Mouse (Mus musculus): Measurements from ENCODE around the gene Abhd17c. TPM values are rescaled to one million over a fixed set of nuclear protein-coding genes. Genes with fewer than 3 reads are reported as not detected.

Gene Abhd17c
- total and polyA plus RNA-seq, 3 experiments, result 35.3 to 44.0 (median 40.4) TPM

- Histone ChIP-seq H3K4me1 (ENCODE audit: control insufficient read depth in 1 of 2, insufficient read depth in 2 of 2) (peaks cover 5 to 52% of the 10 kb centered on the region in 2 experiments), H3K9ac (ENCODE audit: insufficient read depth, low read depth) (no peak overlapping the region), H3K4me3 (replicated peaks in 1 of 3; ENCODE audit: low read depth in 2 of 3, low read length in 2 of 3, poor library complexity in 1 of 3) (no peak overlapping the region), H3K4me2 (ENCODE audit: insufficient read depth, low read depth, poor library complexity, severe bottlenecking) (no peak overlapping the region), H3K79me2 (replicated peaks; ENCODE audit: control insufficient read depth, extremely low read depth, insufficient read depth, poor library complexity, severe bottlenecking) (peaks cover 41% of the 10 kb centered on the region), H3K27ac (ENCODE audit: insufficient read depth, low read depth) (no peak overlapping the region), H3K9me3 (replicated peaks; ENCODE audit: low read length) (no peaks in the 10 kb centered on the region), H3K36me3 (replicated peaks in 1 of 2; ENCODE audit: control insufficient read depth in 1 of 2, insufficient read depth in 1 of 2, low read length in 1 of 2) (peaks cover 0 to 53% of the 10 kb centered on the region in 2 experiments), H3K27me3 (replicated peaks) (no peaks in the 10 kb centered on the region)
- no peak for DNase-seq (ENCODE audit: extremely low read depth)
- in situ Hi-C loops (cut with MboI; ENCODE audit: low pct_ligation_motif_present, low pct_unique_long_range_greater_than_20kb, low sequenced_read_pairs), result no loop called here
- dilution Hi-C loops (cut with MboI; ENCODE audit: extremely low pct_ligation_motif_present, extremely low pct_unique_long_range_greater_than_20kb, low sequenced_read_pairs), result no loop called here
- no peak for TF ChIP-seq HCFC1 (IDR thresholded peaks at IDR 0.05; ENCODE audit: low read depth, low read length)
- TF ChIP-seq SMC3 (IDR thresholded peaks at IDR 0.05; ENCODE audit: low read depth, low read length), result no peak
- TF ChIP-seq USF2 (conservative IDR thresholded peaks at IDR 0.05; ENCODE audit: low read depth, low read length), result no peak
- TF ChIP-seq POLR2AphosphoS2 (IDR thresholded peaks at IDR 0.05; ENCODE audit: low read depth, low read length), result no peak
- no peak for TF ChIP-seq GABPA (IDR thresholded peaks at IDR 0.05; ENCODE audit: insufficient replicate concordance, low read depth, low read length)
These were observed 19.0 kb downstream of the Abhd17c start for GRCm38 (mm10) chr7:84132704-84133103.

GRCm38 (mm10) chr7:84131736-84132135 is 20.0 kb downstream of the Abhd17c start:
- Histone ChIP-seq H3K9me3 (replicated peaks; ENCODE audit: low read length) (no peaks in the 10 kb centered on the region), H3K4me3 (replicated peaks in 1 of 3; ENCODE audit: low read depth in 2 of 3, low read length in 2 of 3, poor library complexity in 1 of 3) (no peak overlapping the region), H3K79me2 (replicated peaks; ENCODE audit: control insufficient read depth, extremely low read depth, insufficient read depth, poor library complexity, severe bottlenecking) (peaks cover 40% of the 10 kb centered on the region), H3K9ac (ENCODE audit: insufficient read depth, low read depth) (no peak overlapping the region), H3K36me3 (replicated peaks in 1 of 2; ENCODE audit: control insufficient read depth in 1 of 2, insufficient read depth in 1 of 2, low read length in 1 of 2) (peaks cover 0 to 57% of the 10 kb centered on the region in 2 experiments), H3K27me3 (replicated peaks) (no peaks in the 10 kb centered on the region), H3K4me2 (ENCODE audit: insufficient read depth, low read depth, poor library complexity, severe bottlenecking) (no peak overlapping the region), H3K27ac (ENCODE audit: insufficient read depth, low read depth) (no peak overlapping the region), H3K4me1 (ENCODE audit: control insufficient read depth in 1 of 2, insufficient read depth in 2 of 2) (peaks cover 2 to 50% of the 10 kb centered on the region in 2 experiments)
- no peak for TF ChIP-seq ZNF384 (IDR thresholded peaks at IDR 0.05; ENCODE audit: low read depth, low read length)
- TF ChIP-seq POLR2A (IDR thresholded peaks at IDR 0.05; ENCODE audit: low read depth, low read length), result no peak
- no peak for TF ChIP-seq TCF12 (IDR thresholded peaks at IDR 0.05; ENCODE audit: low read depth, low read length)
- TF ChIP-seq NRF1 (IDR thresholded peaks at IDR 0.05; ENCODE audit: low read depth, low read length), result no peak
- no peak for TF ChIP-seq POLR2AphosphoS2 (IDR thresholded peaks at IDR 0.05; ENCODE audit: low read depth, low read length)
- no peak for TF ChIP-seq ZMIZ1 (IDR thresholded peaks at IDR 0.05; ENCODE audit: low read depth, low read length)
- TF ChIP-seq TBP (conservative IDR thresholded peaks at IDR 0.05; ENCODE audit: low read depth, low read length), result no peak
- TF ChIP-seq CHD2 (IDR thresholded peaks at IDR 0.05; ENCODE audit: low read length), result no peak
- TF ChIP-seq UBTF (IDR thresholded peaks at IDR 0.05; ENCODE audit: low read depth, low read length), result no peak
- TF ChIP-seq KAT2A (IDR thresholded peaks at IDR 0.05; ENCODE audit: insufficient replicate concordance, low read length), result no peak
- no peak for TF ChIP-seq USF1 (IDR thresholded peaks at IDR 0.05; ENCODE audit: low read depth, low read length)
- TF ChIP-seq CHD1 (IDR thresholded peaks at IDR 0.05; ENCODE audit: low read depth, low read length), result no peak
- no peak for TF ChIP-seq NELFE (IDR thresholded peaks at IDR 0.05; ENCODE audit: low read depth, low read length)
- TF ChIP-seq JUND (conservative IDR thresholded peaks at IDR 0.05; ENCODE audit: low read depth, low read length), result no peak
- no peak for TF ChIP-seq MAX (IDR thresholded peaks at IDR 0.05; ENCODE audit: low read length)
- in situ Hi-C loops (cut with MboI; ENCODE audit: low pct_ligation_motif_present, low pct_unique_long_range_greater_than_20kb, low sequenced_read_pairs) (no loop called here), dilution Hi-C loops (cut with MboI; ENCODE audit: extremely low pct_ligation_motif_present, extremely low pct_unique_long_range_greater_than_20kb, low sequenced_read_pairs) (no loop called here)
- DNase-seq (ENCODE audit: extremely low read depth), result no peak
